Mouse (Mus musculus) ES-Bruce4 (cell line): Measurements from ENCODE around the gene Slc25a11. TPM values are rescaled to one million over a fixed set of nuclear protein-coding genes. Genes with fewer than 3 reads are reported as not detected.

ENCODE experiments used
- H3K27ac ChIP-seq: 2 replicates; pipeline ENCODE4 v1.5.1; 2012; ENCODE audit warnings: low read length, inconsistent platforms; ENCODE audit not compliant: insufficient read depth
- H3K27me3 ChIP-seq: 2 replicates; pipeline ENCODE4 v1.6.1; 2012; ENCODE audit warnings: mild to moderate bottlenecking, low read length, inconsistent platforms; ENCODE audit not compliant: control insufficient read depth, poor library complexity, insufficient read depth, severe bottlenecking
- H3K36me3 ChIP-seq: 2 replicates; pipeline ENCODE4 v1.6.1; 2012; ENCODE audit warnings: inconsistent platforms, mild to moderate bottlenecking, low read length, moderate library complexity; ENCODE audit not compliant: control insufficient read depth, poor library complexity, insufficient read depth, severe bottlenecking
- H3K4me1 ChIP-seq: one replicate; pipeline ENCODE4 v1.8.1; 2011; ENCODE audit warnings: low read length; ENCODE audit not compliant: control insufficient read depth, insufficient read depth
- H3K4me3 ChIP-seq: 2 replicates; pipeline ENCODE4 v1.5.1; 2011; ENCODE audit warnings: low read depth, mild to moderate bottlenecking, low read length
- H3K9ac ChIP-seq: 2 replicates; pipeline ENCODE4 v1.6.1; 2012; ENCODE audit warnings: low read depth, mild to moderate bottlenecking, inconsistent platforms; ENCODE audit not compliant: poor library complexity, severe bottlenecking
- H3K9me3 ChIP-seq: replicated peaks from 2 replicates; pipeline ENCODE4 v1.6.1; 2012; ENCODE audit warnings: mild to moderate bottlenecking, low read length, inconsistent platforms; ENCODE audit not compliant: control insufficient read depth, poor library complexity, insufficient read depth, severe bottlenecking
- CTCF ChIP-seq: IDR thresholded peaks from one replicate; pipeline ENCODE4 v1.8.1; 2011; ENCODE audit warnings: low read depth, low read length
- EP300 ChIP-seq: IDR thresholded peaks from 2 replicates; pipeline ENCODE4 v1.6.1; 2011; ENCODE audit warnings: low read depth, low read length; ENCODE audit not compliant: insufficient read depth
- POLR2A ChIP-seq: IDR thresholded peaks from one replicate; pipeline ENCODE4 v1.8.1; 2011; ENCODE audit warnings: low read length; ENCODE audit not compliant: insufficient read depth
- polyA plus RNA-seq: library from polyadenylated mRNA; stranded (reverse); fragments of >200 nt; gene quantifications from 2 replicates; pipeline ENCODE4 v1.2.4, GENCODE M21; 2011; ENCODE audit warnings: low read depth; ENCODE audit not compliant: missing spikeins, insufficient read depth, insufficient read length

Gene Slc25a11
- polyA plus RNA-seq, 1 experiment: 45.0 TPM

- H3K4me3 ChIP-seq: no peak overlapping the region
- H3K27ac ChIP-seq: no peak overlapping the region
- H3K27me3 ChIP-seq: no peaks in the 10 kb centered on the region
- H3K9me3 ChIP-seq: no peaks in the 10 kb centered on the region
- TF ChIP-seq EP300: no peak
- peak; percentile 89 for TF ChIP-seq CTCF
- no peak for TF ChIP-seq POLR2A
- no peak overlapping the region for H3K9ac ChIP-seq
- no peaks in the 10 kb centered on the region for H3K4me1 ChIP-seq
- H3K36me3 ChIP-seq: no peaks in the 10 kb centered on the region
These were observed 42.2 kb downstream of the Slc25a11 start for GRCm38 (mm10) chr11:70605024-70605566.

GRCm38 (mm10) chr11:70598451-70598953 is 48.8 kb downstream of the Slc25a11 start:
- H3K9me3 ChIP-seq: no peaks in the 10 kb centered on the region
- H3K36me3 ChIP-seq: peaks cover 2% of the 10 kb centered on the region
- TF ChIP-seq POLR2A (no peak), CTCF (no peak), EP300 (no peak)
- H3K27ac ChIP-seq: no peak overlapping the region
- H3K4me1 ChIP-seq: no peaks in the 10 kb centered on the region
- H3K9ac ChIP-seq: no peak overlapping the region
- H3K4me3 ChIP-seq: no peak overlapping the region
- no peaks in the 10 kb centered on the region for H3K27me3 ChIP-seq

- Histone ChIP-seq H3K27me3 (no peaks in the 10 kb centered on the region), H3K4me1 (no peaks in the 10 kb centered on the region), H3K9me3 (no peaks in the 10 kb centered on the region), H3K27ac (no peak overlapping the region), H3K9ac (no peak overlapping the region), H3K36me3 (peaks cover 2% of the 10 kb centered on the region), H3K4me3 (no peak overlapping the region)
- TF ChIP-seq CTCF (no peak), POLR2A (no peak), EP300 (no peak)
These were observed 50.0 kb downstream of the Slc25a11 start for GRCm38 (mm10) chr11:70597301-70597700.

- H3K4me3 ChIP-seq: no peak overlapping the region
These were observed 51.2 kb downstream of the Slc25a11 start for GRCm38 (mm10) chr11:70596094-70596493.

GRCm38 (mm10) chr11:70595638-70596037 is 51.6 kb downstream of the Slc25a11 start:
- Histone ChIP-seq H3K27ac (no peak overlapping the region), H3K9me3 (no peaks in the 10 kb centered on the region), H3K27me3 (no peaks in the 10 kb centered on the region), H3K36me3 (peaks cover 2% of the 10 kb centered on the region), H3K9ac (no peak overlapping the region), H3K4me1 (no peaks in the 10 kb centered on the region), H3K4me3 (no peak overlapping the region)
- TF ChIP-seq POLR2A (no peak), CTCF (no peak), EP300 (no peak)

More at GRCm38 (mm10) chr11:70596094-70596493, 51.2 kb downstream of the Slc25a11 start:
- Histone ChIP-seq H3K4me1 (no peaks in the 10 kb centered on the region), H3K9me3 (no peaks in the 10 kb centered on the region), H3K36me3 (peaks cover 2% of the 10 kb centered on the region), H3K27ac (no peak overlapping the region), H3K9ac (no peak overlapping the region), H3K27me3 (no peaks in the 10 kb centered on the region)
- TF ChIP-seq CTCF (no peak), POLR2A (no peak), EP300 (no peak)

GRCm38 (mm10) chr11:70594253-70594989 is 52.9 kb downstream of the Slc25a11 start:
- H3K27me3 ChIP-seq: no peaks in the 10 kb centered on the region
- H3K9me3 ChIP-seq: no peaks in the 10 kb centered on the region
- H3K36me3 ChIP-seq: peaks cover 2% of the 10 kb centered on the region
- TF ChIP-seq CTCF: no peak
- TF ChIP-seq EP300: no peak
- no peak for TF ChIP-seq POLR2A
- no peak overlapping the region for H3K27ac ChIP-seq
- no peaks in the 10 kb centered on the region for H3K4me1 ChIP-seq
- no peak overlapping the region for H3K4me3 ChIP-seq
- no peak overlapping the region for H3K9ac ChIP-seq

Other genes starting within 250 kb of the Slc25a11 start
- gene Pelp1, start 237.4 kb downstream of the Slc25a11 start, polyA plus RNA-seq: 74.1 TPM in 2 replicates
- 34.2 and 39.6 TPM in 2 replicates for gene Arrb2, start 214.8 kb downstream of the Slc25a11 start, polyA plus RNA-seq
- 26.9 and 32.1 TPM in 2 replicates for gene Med11, start 195.6 kb downstream of the Slc25a11 start, polyA plus RNA-seq
- 0.78 and 1.3 TPM in 2 replicates for gene Zmynd15, start 188.0 kb downstream of the Slc25a11 start, polyA plus RNA-seq
- 15.7 and 16.6 TPM in 2 replicates for gene Cxcl16, start 187.5 kb downstream of the Slc25a11 start, polyA plus RNA-seq
- gene Tm4sf5, start 142.2 kb downstream of the Slc25a11 start, polyA plus RNA-seq: 1.8 and 3.5 TPM in 2 replicates
- gene Vmo1, start 132.9 kb downstream of the Slc25a11 start, polyA plus RNA-seq: not detected in 2 replicates
- gene Gltpd2, start 128.3 kb downstream of the Slc25a11 start, polyA plus RNA-seq: not detected in 2 replicates
- 244 and 250 TPM in 2 replicates for gene Psmb6, start 122.1 kb downstream of the Slc25a11 start, polyA plus RNA-seq
- gene Gm40193, start 114.5 kb downstream of the Slc25a11 start, polyA plus RNA-seq: not detected in 2 replicates
- gene Pld2, start 107.4 kb downstream of the Slc25a11 start, polyA plus RNA-seq: 7.3 and 8.3 TPM in 2 replicates
- gene Mink1, start 84.6 kb downstream of the Slc25a11 start, polyA plus RNA-seq: 25.2 and 31.8 TPM in 2 replicates
- gene 4930544D05Rik, start 31.6 kb downstream of the Slc25a11 start, polyA plus RNA-seq: not detected in 2 replicates
- gene Chrne, start 28.3 kb downstream of the Slc25a11 start, polyA plus RNA-seq: 0.56 TPM in 1 of 2 replicates, not detected in the other
- not detected in 2 replicates for gene Gp1ba, start 8.4 kb downstream of the Slc25a11 start, polyA plus RNA-seq
- 55.2 and 61.8 TPM in 2 replicates for gene Rnf167, start 244 bp downstream of the Slc25a11 start, polyA plus RNA-seq
- gene Pfn1, start 7.2 kb upstream of the Slc25a11 start, polyA plus RNA-seq: 630 and 707 TPM in 2 replicates
- gene Eno3, start 9.7 kb upstream of the Slc25a11 start, polyA plus RNA-seq: 14.7 and 15.7 TPM in 2 replicates
- gene Spag7, start 21.9 kb upstream of the Slc25a11 start, polyA plus RNA-seq: 195 and 218 TPM in 2 replicates
- 10.0 and 12.8 TPM in 2 replicates for gene Camta2, start 40.6 kb upstream of the Slc25a11 start, polyA plus RNA-seq
- 4.4 and 4.5 TPM in 2 replicates for gene Inca1, start 52.7 kb upstream of the Slc25a11 start, polyA plus RNA-seq
- 38.2 and 42.2 TPM in 2 replicates for gene Kif1c, start 53.1 kb upstream of the Slc25a11 start, polyA plus RNA-seq
- gene Zfp3, start 116.7 kb upstream of the Slc25a11 start, polyA plus RNA-seq: 3.3 and 3.6 TPM in 2 replicates
- gene Scimp, start 165.1 kb upstream of the Slc25a11 start, polyA plus RNA-seq: not detected in 2 replicates
- 46.4 and 50.9 TPM in 2 replicates for gene Rabep1, start 197.3 kb upstream of the Slc25a11 start, polyA plus RNA-seq